Mouse (Mus musculus) cerebellum, adult 2 months (tissue): ENCODE data around the gene Gpc2. TPM values are rescaled to one million over a fixed set of nuclear protein-coding genes. Genes with fewer than 3 reads are reported as not detected.

Experiments
- DNase-seq, 2 experiments: peaks; one replicate each; pipeline ENCODE4 v3.0.0; 2021
- H3K27ac ChIP-seq: fragments of 200-500 bp; 2 replicates; pipeline ENCODE4 v1.5.1; 2012; ENCODE audit warnings: low read length, control low read depth, inconsistent platforms; ENCODE audit not compliant: insufficient read depth
- H3K27me3 ChIP-seq: fragments of 200-500 bp; 2 replicates; pipeline ENCODE4 v1.6.1; 2012; ENCODE audit warnings: inconsistent platforms, mild to moderate bottlenecking, low read length, moderate library complexity; ENCODE audit not compliant: control insufficient read depth, insufficient read depth
- H3K4me1 ChIP-seq: fragments of 200-500 bp; 2 replicates; pipeline ENCODE4 v1.6.1; 2011; ENCODE audit warnings: low read length; ENCODE audit not compliant: control insufficient read depth, insufficient read depth
- H3K4me3 ChIP-seq: fragments of 200-500 bp; replicated peaks from 2 replicates; pipeline ENCODE3; 2011; ENCODE audit warnings: mild to moderate bottlenecking, low read depth, low read length, control low read depth; ENCODE audit not compliant: insufficient read depth
- CTCF ChIP-seq: fragments of 200-500 bp; IDR thresholded peaks from 2 replicates; pipeline ENCODE4 v1.5.1; 2011; ENCODE audit warnings: low read depth, mild to moderate bottlenecking, control low read depth, low read length, moderate library complexity, borderline replicate concordance; ENCODE audit not compliant: insufficient read depth
- POLR2A ChIP-seq: fragments of 200-500 bp; IDR thresholded peaks from 2 replicates; pipeline ENCODE4 v1.6.1; 2011; ENCODE audit warnings: low read length, control low read depth, borderline replicate concordance; ENCODE audit not compliant: insufficient read depth
- WGBS: fragments of 180-500 bp; shearing (Covaris S2); methylation state at CpG from one replicate; pipeline ENCODE4 v1.1.7; 2018; 5-methylcytosine and 5-hydroxymethylcytosine counted together
- polyA plus RNA-seq: library from polyadenylated mRNA; depleted of rRNA; stranded (reverse); fragments of >200 nt; gene quantifications from 2 replicates; pipeline ENCODE4 v1.2.3, GENCODE M21; 2012

The Gpc2 gene
- polyA plus RNA-seq, 1 experiment, result 4.7 TPM

DNA sequence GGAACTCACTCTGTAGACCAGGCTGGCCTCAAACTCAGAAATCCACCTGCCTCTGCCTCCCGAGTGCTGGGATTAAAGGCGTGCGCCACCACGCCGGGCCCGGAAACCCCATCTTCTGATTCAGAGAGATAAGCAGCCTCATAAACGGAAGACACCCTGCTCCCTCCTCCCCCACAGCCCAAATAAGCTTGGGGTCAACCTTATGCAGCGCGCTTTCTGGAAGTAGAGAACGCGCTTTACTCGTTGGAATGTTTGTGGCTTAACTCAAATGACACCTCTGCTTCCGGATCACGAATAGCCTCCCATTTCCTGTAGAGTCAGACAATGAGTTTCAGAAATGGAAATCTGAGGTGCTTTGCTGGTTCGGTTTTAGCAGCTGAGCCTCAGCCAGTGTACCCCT lies 1.0 kb upstream of the Gpc2 start:
- 93% methylated on average over 15 of the region's 15 CpGs for WGBS
- Histone ChIP-seq H3K27me3 (no peaks in the 10 kb centered on the region), H3K4me1 (no peaks in the 10 kb centered on the region), H3K27ac (no peak overlapping the region), H3K4me3 (no peak overlapping the region)
- TF ChIP-seq CTCF, result no peak
- TF ChIP-seq POLR2A, result no peak
- no peak for DNase-seq

DNA sequence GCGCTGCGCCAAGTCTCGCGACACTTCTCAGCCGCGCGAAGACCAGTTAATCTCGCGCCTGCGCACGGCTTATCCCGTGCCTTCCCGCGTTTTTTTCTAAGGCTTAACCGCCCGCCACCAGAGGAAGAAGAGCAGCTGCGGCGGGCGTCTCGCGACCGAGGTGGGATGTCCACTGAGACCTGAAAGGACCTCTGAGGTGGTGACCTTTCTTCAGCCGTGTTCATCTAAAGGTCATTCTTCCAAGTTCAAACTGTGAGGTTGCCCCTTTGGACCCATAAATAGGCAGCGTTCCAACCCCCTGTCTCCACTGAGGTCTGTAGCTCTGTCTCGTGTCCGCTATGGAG lies 592 bp upstream of the Gpc2 start:
- 23% methylated on average over 26 of the region's 26 CpGs for WGBS
- Histone ChIP-seq H3K27me3 (no peaks in the 10 kb centered on the region), H3K4me1 (no peaks in the 10 kb centered on the region), H3K27ac (no peak overlapping the region), H3K4me3 (peak overlapping the region; percentile 29)
- DNase-seq, result no peak
- TF ChIP-seq CTCF (no peak), POLR2A (no peak)

DNA sequence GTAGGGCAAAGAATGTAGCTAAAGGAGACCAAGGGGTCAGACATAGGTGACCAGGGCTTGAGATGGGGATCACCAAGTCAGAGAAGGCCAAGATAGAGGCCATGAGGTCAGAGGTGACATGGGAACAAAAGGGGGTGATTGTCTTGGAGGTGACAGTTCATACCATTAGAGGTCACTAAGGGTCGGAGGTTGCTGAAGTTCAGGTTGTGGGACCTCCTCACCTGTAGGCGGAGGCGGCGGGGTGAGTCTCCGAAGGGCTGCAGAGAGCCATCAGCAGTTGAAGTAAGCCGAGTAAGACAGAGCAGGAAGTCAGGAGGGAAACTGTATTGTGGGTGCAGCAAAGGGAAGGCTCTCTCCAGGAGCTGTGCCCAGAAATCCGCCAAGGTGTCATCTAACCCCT lies 1.8 kb downstream of the Gpc2 start:
- WGBS, result 91% methylated on average over 7 of the region's 7 CpGs
- no peak overlapping the region for H3K4me3 ChIP-seq

DNA sequence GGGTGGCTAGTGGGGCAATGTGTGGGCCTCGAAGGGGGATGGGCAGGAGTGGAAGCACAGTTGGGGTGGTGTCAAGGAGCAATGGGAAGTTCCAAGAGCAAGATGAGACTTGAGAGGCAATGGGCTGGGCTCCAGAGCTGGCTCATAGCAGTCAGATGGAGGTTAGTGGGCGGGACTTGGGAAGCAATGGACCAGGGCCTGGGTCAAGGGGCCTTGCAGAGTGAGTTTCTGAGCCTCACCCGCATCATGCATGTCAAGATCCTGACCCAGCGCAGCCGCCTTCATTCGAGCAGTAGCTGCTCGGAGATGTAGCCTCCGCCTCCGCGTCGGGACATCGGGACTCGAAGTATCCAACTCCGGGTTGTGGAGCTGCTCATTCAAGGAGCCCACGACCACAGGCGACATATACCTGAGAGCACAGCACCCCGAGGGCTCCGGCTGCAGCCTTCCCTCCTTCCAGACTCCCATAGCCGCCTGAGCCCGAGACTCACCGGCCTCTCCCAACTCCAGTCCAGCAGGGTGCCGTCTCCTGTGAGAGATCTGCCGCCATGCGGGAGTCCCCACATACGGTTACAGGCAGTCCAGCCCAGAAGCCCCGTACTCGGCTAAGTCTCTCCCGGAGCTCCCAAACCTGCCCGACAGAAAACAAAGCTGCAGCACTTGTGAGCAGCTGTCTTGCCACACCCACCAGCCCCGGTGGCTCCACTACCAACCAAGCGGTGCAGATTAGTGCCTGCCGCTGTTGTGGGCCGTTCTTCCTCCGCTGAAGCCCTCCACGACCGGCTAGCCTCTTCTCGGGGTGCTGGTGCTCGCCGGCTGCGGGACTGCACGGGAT lies 4.4 kb downstream of the Gpc2 start:
- DNase-seq, result no peak
- WGBS, result 21% methylated on average over 41 of the region's 41 CpGs
- Histone ChIP-seq H3K27ac (no peak overlapping the region), H3K27me3 (no peaks in the 10 kb centered on the region), H3K4me3 (no peak overlapping the region), H3K4me1 (no peaks in the 10 kb centered on the region)
- TF ChIP-seq CTCF (no peak), POLR2A (no peak)

More for the DNA sequence above, 1.8 kb downstream of the Gpc2 start:
- Histone ChIP-seq H3K27ac (no peak overlapping the region), H3K4me1 (no peaks in the 10 kb centered on the region), H3K27me3 (no peaks in the 10 kb centered on the region)
- TF ChIP-seq POLR2A (no peak), CTCF (no peak)
- no peak for DNase-seq

DNA sequence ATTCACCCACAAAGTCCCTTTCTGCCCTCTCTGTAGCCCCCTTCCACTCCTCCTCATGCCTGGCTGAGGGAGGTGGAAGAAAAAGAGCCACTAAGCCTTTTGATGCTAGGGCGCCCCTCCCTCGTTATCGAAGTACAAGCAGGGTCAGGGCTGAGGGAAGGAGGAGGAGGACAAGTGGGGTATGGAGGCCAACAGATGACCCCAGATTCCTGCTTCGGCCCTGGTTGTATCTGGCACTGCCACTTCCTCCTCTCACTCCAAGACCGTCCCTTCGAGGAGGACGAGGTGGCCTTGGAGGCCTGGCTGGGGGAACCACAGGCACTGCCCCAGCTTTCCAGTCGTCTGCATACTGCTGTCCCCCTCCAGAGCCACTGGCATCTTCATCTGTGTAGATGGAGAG lies 5.6 kb downstream of the Gpc2 start:
- DNase-seq, result no peak
- Histone ChIP-seq H3K27ac (no peak overlapping the region), H3K4me1 (no peaks in the 10 kb centered on the region), H3K27me3 (no peaks in the 10 kb centered on the region), H3K4me3 (no peak overlapping the region)
- TF ChIP-seq CTCF, result no peak
- no peak for TF ChIP-seq POLR2A
- WGBS, result 56% methylated on average over 8 of the region's 8 CpGs

DNA sequence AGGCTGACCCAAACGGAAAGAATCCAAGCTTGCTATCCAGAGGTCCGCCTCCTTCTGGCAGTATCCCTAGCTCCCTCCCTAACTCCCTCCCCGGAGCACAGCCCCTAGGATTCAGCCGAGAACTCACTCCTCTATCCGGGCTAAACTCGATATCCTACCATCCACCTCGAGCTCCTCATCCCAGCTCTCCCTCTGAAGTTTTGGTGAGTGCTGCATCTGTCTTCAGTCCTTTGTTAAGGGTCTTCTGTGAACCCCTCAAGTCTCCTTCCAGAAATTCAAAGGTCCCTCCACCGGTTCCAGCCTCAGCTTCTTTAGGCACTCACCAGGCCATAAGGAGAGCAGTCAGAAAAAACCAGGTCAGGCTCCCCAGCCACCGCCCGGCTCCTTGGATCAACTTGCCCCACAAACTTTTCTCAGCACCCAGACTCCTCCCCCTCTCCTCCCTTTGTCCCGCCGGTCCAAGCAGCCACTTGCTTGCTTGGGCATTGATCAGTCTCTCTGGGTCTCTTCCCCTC lies 7.3 kb downstream of the Gpc2 start, which contains the start of gene Gal3st4:
TSS of gene Gal3st4 (minus strand) at position 432 of the 515 bp plus-strand sequence.
- H3K4me3 ChIP-seq, result no peak within 1 kb of the TSS
- H3K4me1 ChIP-seq, result no peaks in the 10 kb centered on the region
- H3K27ac ChIP-seq, result no peak within 1 kb of the TSS
- no peak for DNase-seq
- H3K27me3 ChIP-seq, result no peaks in the 10 kb centered on the region
- WGBS, result 3% methylated on average over 12 of the region's 12 CpGs
- TF ChIP-seq POLR2A (no peak), CTCF (no peak)

DNA sequence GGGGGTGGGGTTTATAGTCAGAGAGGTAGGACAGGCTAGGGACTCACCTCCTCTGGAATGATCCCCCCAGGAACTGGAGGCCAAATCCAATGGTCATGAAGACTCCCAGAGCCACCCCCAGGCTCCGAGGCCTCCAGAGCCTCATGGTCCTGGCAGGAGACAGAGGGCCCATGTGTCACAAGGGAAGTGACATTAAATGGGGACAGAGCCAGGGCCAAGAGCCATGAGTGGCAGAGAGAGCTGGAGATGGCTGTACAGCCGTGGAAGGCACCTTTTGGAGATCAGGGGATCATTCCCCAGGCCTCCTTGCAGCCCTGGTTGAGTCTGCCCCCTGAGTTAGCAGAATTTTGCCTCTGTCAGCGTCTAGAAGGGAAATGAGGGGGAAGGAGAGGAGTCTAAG lies 8.6 kb downstream of the Gpc2 start:
- Histone ChIP-seq H3K4me3 (no peak overlapping the region), H3K27ac (no peak overlapping the region), H3K4me1 (no peaks in the 10 kb centered on the region), H3K27me3 (no peaks in the 10 kb centered on the region)
- TF ChIP-seq POLR2A, result no peak
- 26% methylated on average over 3 of the region's 3 CpGs for WGBS
- no peak for DNase-seq

DNA sequence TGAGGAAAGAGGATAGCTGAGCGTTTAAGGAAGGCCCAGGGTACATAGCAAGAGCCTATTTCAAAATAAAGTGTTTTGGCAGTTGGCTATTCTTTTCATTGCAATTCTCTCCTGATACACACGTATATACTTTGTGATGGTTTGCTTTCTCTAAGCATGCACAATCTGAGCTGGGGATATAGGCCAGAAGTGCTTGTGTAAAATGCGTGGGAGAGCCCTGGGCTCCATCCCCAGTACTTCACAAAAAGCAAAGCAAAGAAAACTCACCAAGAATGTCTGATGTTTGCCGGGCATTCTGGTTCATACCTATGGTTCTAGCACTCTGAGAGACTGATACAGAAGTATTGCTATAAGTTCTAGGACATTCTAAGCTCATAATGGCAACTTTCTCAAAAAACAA lies 10.8 kb downstream of the Gpc2 start:
- TF ChIP-seq POLR2A, result no peak
- no peak for TF ChIP-seq CTCF
- H3K27ac ChIP-seq, result no peak overlapping the region
- DNase-seq, result no peak
- no peaks in the 10 kb centered on the region for H3K4me1 ChIP-seq
- H3K27me3 ChIP-seq, result no peaks in the 10 kb centered on the region
- no peak overlapping the region for H3K4me3 ChIP-seq
- 87% methylated on average over 4 of the region's 4 CpGs for WGBS
